ENCODE assay signal across 26 mouse cellular contexts in genomic region chr1:85840421-85840820, GRCm38 (mm10). TPM values are rescaled to one million over a fixed set of nuclear protein-coding genes. Genes with fewer than 3 reads are reported as not detected.
DNase-seq lines count a peak whose midpoint lies in the region; ATAC-seq and TF ChIP-seq lines count a peak whose summit lies in the region.
"Had no signal": no experiment of that assay in that cellular context is flagged by ENCODE, and none has a peak within 500 bp of the region (broad histone marks: within the 10 kb centered on the region; RNA-seq: fewer than 3 reads in every experiment).

No protein-coding gene starts in this region.

- no peak overlapping the region for H3K9ac ChIP-seq in kidney, embryonic 14.5 days (ENCODE audit: low read depth, low read length)
- H3K9ac ChIP-seq: embryonic facial prominence, embryonic 13.5 days; forebrain, embryonic 12.5 days; hindbrain, embryonic 13.5 days; liver, embryonic 14.5 days; lung, embryonic 15.5 days; midbrain, embryonic 15.5 days; neural tube, embryonic 13.5 days had no signal

- 61% methylated on average over 4 of the region's 4 CpGs for WGBS in cerebellum, adult 2 months
- WGBS in macrophage (ENCODE audit: missing documents), result 29% methylated on average over 4 of the region's 4 CpGs
- WGBS in embryonic facial prominence, embryonic 10.5 days, result 88% methylated on average over 4 of the region's 4 CpGs
- WGBS in kidney, embryonic 14.5 days, result 85% methylated on average over 4 of the region's 4 CpGs

- DNase-seq in cerebellum, adult 2 months, result no peak
- DNase-seq in cerebellum, postnatal 14 days, result no peak
- peak; percentile 24 to 55 for DNase-seq in spleen, postnatal 36 days (ENCODE audit: low spot score in 2 of 2)
- DNase-seq in spleen, adult 12 weeks (ENCODE audit: low spot score), result no peak
- no peak for DNase-seq in embryonic facial prominence, embryonic 10.5 days (ENCODE audit: low spot score)
- DNase-seq: adrenal gland, postnatal 25 days; cerebellum, adult 11 months; cerebellum, postnatal 10 days; heart, postnatal 10 days; kidney, adult 18-20 months; kidney, postnatal 10 days; lung, postnatal 4 days; right cerebral cortex, adult 18-20 months; thymus, postnatal 14 days had no signal

- ATAC-seq in kidney, embryonic 14.5 days (ENCODE audit: low FRiP score, low TSS enrichment), result no peak
- ATAC-seq: midbrain, embryonic 15.5 days had no signal

- H3K36me3 ChIP-seq in macrophage (ENCODE audit: inconsistent target), result peaks cover 20% of the 10 kb centered on the region; the same call in 1 of the 2 replicates
- H3K36me3 ChIP-seq in embryonic facial prominence, embryonic 10.5 days (replicated peaks), result peaks cover 64% of the 10 kb centered on the region
- peaks cover 32% of the 10 kb centered on the region; the same call in 1 of the 2 replicates for H3K36me3 ChIP-seq in kidney, embryonic 14.5 days (ENCODE audit: control insufficient read depth, insufficient read depth, low read length)

- peaks cover 79% of the 10 kb centered on the region for H3K79me2 ChIP-seq in macrophage (ENCODE audit: inconsistent target)

- no peak overlapping the region for H3K4me2 ChIP-seq in kidney, embryonic 14.5 days (replicated peaks; ENCODE audit: low read depth, low read length)
- H3K4me2 ChIP-seq: embryonic facial prominence, embryonic 13.5 days; forebrain, embryonic 12.5 days; heart, embryonic 11.5 days; hindbrain, embryonic 13.5 days; lung, embryonic 15.5 days; midbrain, embryonic 15.5 days; neural tube, embryonic 13.5 days had no signal

- H3K27ac ChIP-seq in cerebellum, adult 2 months (ENCODE audit: insufficient read depth, low read length), result peak overlapping the region; percentile 30; the same call in 1 of the 2 replicates
- peak overlapping the region; percentile 75 for H3K27ac ChIP-seq in macrophage
- H3K27ac ChIP-seq in embryonic facial prominence, embryonic 10.5 days (replicated peaks), result no peak overlapping the region
- H3K27ac ChIP-seq in kidney, embryonic 14.5 days (ENCODE audit: low read depth, low read length), result no peak overlapping the region
- H3K27ac ChIP-seq: embryonic facial prominence, embryonic 13.5 days; forebrain, embryonic 12.5 days; hindbrain, embryonic 13.5 days; left cerebral cortex, adult 2 months; liver, embryonic 14.5 days; midbrain, embryonic 15.5 days; neural tube, embryonic 13.5 days had no signal

- no peak for TF ChIP-seq POLR2A in cerebellum, adult 2 months (IDR thresholded peaks at IDR 0.05; ENCODE audit: borderline replicate concordance, insufficient read depth, low read length)

- H3K4me3 ChIP-seq in cerebellum, adult 2 months (replicated peaks; ENCODE audit: insufficient read depth, low read depth, low read length), result no peak overlapping the region
- H3K4me3 ChIP-seq in macrophage (ENCODE audit: inconsistent target), result no peak overlapping the region
- H3K4me3 ChIP-seq in embryonic facial prominence, embryonic 10.5 days, result no peak overlapping the region
- no peak overlapping the region for H3K4me3 ChIP-seq in kidney, embryonic 14.5 days (ENCODE audit: low read length)
- H3K4me3 ChIP-seq: embryonic facial prominence, embryonic 13.5 days; erythroblast, embryonic 14.5 days; forebrain, embryonic 12.5 days; hindbrain, embryonic 13.5 days; left cerebral cortex, adult 2 months; lung, embryonic 15.5 days; midbrain, embryonic 15.5 days; neural tube, embryonic 13.5 days had no signal

- H3K27me3 ChIP-seq in cerebellum, adult 2 months (ENCODE audit: control insufficient read depth, insufficient read depth, low read length), result no peaks in the 10 kb centered on the region
- no peaks in the 10 kb centered on the region for H3K27me3 ChIP-seq in embryonic facial prominence, embryonic 10.5 days (replicated peaks; ENCODE audit: low read depth, poor library complexity, severe bottlenecking)
- H3K27me3 ChIP-seq in kidney, embryonic 14.5 days (ENCODE audit: control insufficient read depth, insufficient read depth, low read length), result no peaks in the 10 kb centered on the region
- H3K27me3 ChIP-seq: embryonic facial prominence, embryonic 13.5 days; forebrain, embryonic 12.5 days; hindbrain, embryonic 13.5 days; lung, embryonic 15.5 days; midbrain, embryonic 15.5 days; neural tube, embryonic 13.5 days had no signal

- H3K9me3 ChIP-seq in embryonic facial prominence, embryonic 10.5 days, result no peaks in the 10 kb centered on the region
- H3K9me3 ChIP-seq in kidney, embryonic 14.5 days (ENCODE audit: control insufficient read depth, low read length), result no peaks in the 10 kb centered on the region
- H3K9me3 ChIP-seq: embryonic facial prominence, embryonic 13.5 days; forebrain, embryonic 12.5 days; hindbrain, embryonic 13.5 days; lung, embryonic 15.5 days; midbrain, embryonic 15.5 days; neural tube, embryonic 13.5 days had no signal

- no peak for TF ChIP-seq CTCF in cerebellum, adult 2 months (IDR thresholded peaks at IDR 0.05; ENCODE audit: borderline replicate concordance, insufficient read depth, low read depth, low read length)

- H3K4me1 ChIP-seq in cerebellum, adult 2 months (ENCODE audit: control insufficient read depth, insufficient read depth, low read length), result peaks cover 6% of the 10 kb centered on the region
- H3K4me1 ChIP-seq in embryonic facial prominence, embryonic 10.5 days, result no peaks in the 10 kb centered on the region
- no peaks in the 10 kb centered on the region for H3K4me1 ChIP-seq in kidney, embryonic 14.5 days (ENCODE audit: control insufficient read depth, insufficient read depth, low read length)
- H3K4me1 ChIP-seq: embryonic facial prominence, embryonic 13.5 days; forebrain, embryonic 12.5 days; hindbrain, embryonic 13.5 days; midbrain, embryonic 15.5 days; neural tube, embryonic 13.5 days had no signal

RNA-seq across cellular contexts. Expression of gene Cab39, which starts 47.2 kb away (rescaled TPM):
- 121 and 127 TPM in 2 replicates for polyA plus RNA-seq in cerebellum, adult 2 months (2012; rRNA removed)
- total RNA-seq in macrophage (2018; cell fraction: chromatin; rRNA removed), result 100 to 1,000 TPM in 2 of 26 experiments, 10 to 100 TPM in 24; 33.9 to 109 (median 74.3) TPM
- 100 to 1,000 TPM in 25 of 26 experiments, 10 to 100 TPM in 1; 99.5 to 166 (median 146) TPM for total RNA-seq in macrophage (2018; cell fraction: cytosol; rRNA removed)
- 100 to 1,000 TPM in 15 of 26 experiments, 10 to 100 TPM in 11; 65.3 to 172 (median 109) TPM for total RNA-seq in macrophage (2018; cell fraction: nucleus; rRNA removed)
- polyA plus RNA-seq in macrophage (2018), result 120 to 143 TPM (median 143 TPM) in 3 replicates
- polyA plus RNA-seq in embryonic facial prominence, embryonic 10.5 days (2016; fragmentation: Nextera tagmentation; extraction: Ambion mirVana), result 33.6 and 34.2 TPM in 2 replicates
- 37.9 and 53.0 TPM in 2 replicates for polyA plus RNA-seq in kidney, embryonic 14.5 days (2014; fragmentation: Nextera tagmentation; extraction: Ambion mirVana)

RNA-seq across cellular contexts. Expression of gene Itm2c, which starts 53.7 kb away (rescaled TPM):
- polyA plus RNA-seq in cerebellum, adult 2 months (2012; rRNA removed), result 533 and 557 TPM in 2 replicates
- total RNA-seq in macrophage (2018; cell fraction: chromatin; rRNA removed), result 10 to 100 TPM; 15.5 to 52.8 (median 27.2) TPM
- total RNA-seq in macrophage (2018; cell fraction: cytosol; rRNA removed), result 100 to 1,000 TPM; 145 to 236 (median 194) TPM
- total RNA-seq in macrophage (2018; cell fraction: nucleus; rRNA removed), result 100 to 1,000 TPM in 25 of 26 experiments, 10 to 100 TPM in 1; 69.6 to 258 (median 175) TPM
- 124 to 253 TPM (median 156 TPM) in 3 replicates for polyA plus RNA-seq in macrophage (2018)
- 168 and 177 TPM in 2 replicates for polyA plus RNA-seq in embryonic facial prominence, embryonic 10.5 days (2016; fragmentation: Nextera tagmentation; extraction: Ambion mirVana)
- polyA plus RNA-seq in kidney, embryonic 14.5 days (2014; fragmentation: Nextera tagmentation; extraction: Ambion mirVana), result 145 and 179 TPM in 2 replicates

Comparison
In these comparisons a context has a peak if more than half of its experiments do, and no peak if none do; other contexts are left out.
1. DNase-seq: peak in spleen, postnatal 36 days (2 of 2); none in cerebellum, adult 2 months (0 of 2), cerebellum, postnatal 14 days (0 of 2), spleen, adult 12 weeks (single experiment) and embryonic facial prominence, embryonic 10.5 days (single experiment).
2. H3K27ac ChIP-seq: peak in cerebellum, adult 2 months (single experiment) and macrophage (single experiment); none in embryonic facial prominence, embryonic 10.5 days (single experiment) and kidney, embryonic 14.5 days (single experiment).